Mouse (Mus musculus) thymus, postnatal 36 days (tissue): ENCODE measurements at regions not wholly inside any gene's neighbourhood (a gene's known extent, or its start where the extent isn't known, plus 50 kb on each side); places are given as distances from the start of the nearest gene placed in this dataset.

Experiments
- DNase-seq, 2 experiments: peaks; one replicate each; pipeline ENCODE4 v3.0.0; 2022; ENCODE audit warnings: mixed read lengths in 2 of 2

DNA sequence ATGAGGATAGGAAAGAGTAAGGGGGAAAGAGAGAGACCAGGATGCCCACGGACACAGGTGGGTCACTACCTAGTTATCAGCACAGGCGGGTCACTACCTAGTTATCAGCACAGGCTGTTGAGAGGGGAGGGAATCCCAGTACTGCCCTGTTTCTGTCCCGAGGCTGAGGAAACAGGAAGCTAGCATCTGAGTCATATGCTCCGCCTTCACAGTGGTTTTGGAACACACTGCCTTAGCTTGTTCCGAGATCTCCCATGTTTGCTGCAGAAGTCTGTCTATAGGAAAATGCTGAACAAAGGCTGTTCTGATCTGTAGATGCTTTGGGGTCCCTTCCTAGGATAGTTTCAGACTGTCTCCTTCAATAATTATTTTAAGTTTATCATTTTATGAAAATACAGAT, 55.4 kb upstream of the Chd6 start:
- DNase-seq = no peak
